Mouse (Mus musculus) heart, adult 2 months (tissue): ENCODE measurements around the gene Fan1. TPM values are rescaled to one million over a fixed set of nuclear protein-coding genes. Genes with fewer than 3 reads are reported as not detected.

Source experiments
- DNase-seq, 2 experiments: peaks; one replicate each; pipeline ENCODE4 v3.0.0; 2021
- H3K27ac ChIP-seq: fragments of 200-600 bp; 2 replicates; pipeline ENCODE4 v1.8.1; 2022
- H3K27me3 ChIP-seq: fragments of 200-500 bp; 2 replicates; pipeline ENCODE4 v1.6.1; 2012; ENCODE audit warnings: mild to moderate bottlenecking, low read length, inconsistent platforms, mixed read lengths; ENCODE audit not compliant: control insufficient read depth, insufficient read depth
- H3K36me3 ChIP-seq: fragments of 200-500 bp; 2 replicates; pipeline ENCODE4 v1.6.1; 2012; ENCODE audit warnings: low read length, inconsistent platforms; ENCODE audit not compliant: control insufficient read depth, insufficient read depth
- H3K4me1 ChIP-seq: fragments of 200-500 bp; 2 replicates; pipeline ENCODE4 v1.6.1; 2011; ENCODE audit warnings: low read length; ENCODE audit not compliant: control insufficient read depth, insufficient read depth
- H3K4me3 ChIP-seq: fragments of 200-600 bp; 2 replicates; pipeline ENCODE4 v1.8.1; 2022
- H3K79me2 ChIP-seq: fragments of 200-500 bp; replicated peaks from 2 replicates; pipeline ENCODE4 v1.6.1; 2012; ENCODE audit warnings: mild to moderate bottlenecking, inconsistent platforms, low read length, moderate library complexity, mixed read lengths; ENCODE audit not compliant: control insufficient read depth, insufficient read depth
- H3K9ac ChIP-seq: fragments of 200-500 bp; 2 replicates; pipeline ENCODE4 v1.6.1; 2012; ENCODE audit warnings: low read depth, mild to moderate bottlenecking, control low read depth, inconsistent platforms, low read length, mixed read lengths
- CTCF ChIP-seq: fragments of 200-600 bp; IDR thresholded peaks from 2 replicates; pipeline ENCODE4 v1.8.1; 2022; ENCODE audit warnings: antibody characterized with exemption, mild to moderate bottlenecking, moderate library complexity
- EP300 ChIP-seq: fragments of 200-500 bp; IDR thresholded peaks from 2 replicates; pipeline ENCODE4 v1.6.1; 2011; ENCODE audit warnings: low read depth, low read length, control low read depth; ENCODE audit not compliant: insufficient read depth
- POLR2A ChIP-seq: fragments of 200-500 bp; IDR thresholded peaks from 2 replicates; pipeline ENCODE4 v1.6.1; 2011; ENCODE audit warnings: mild to moderate bottlenecking, low read depth, low read length, control low read depth; ENCODE audit not compliant: insufficient read depth
- WGBS: fragments of 180-500 bp; shearing (Covaris S2); methylation state at CpG from one replicate; pipeline ENCODE4 v1.1.7; 2018; 5-methylcytosine and 5-hydroxymethylcytosine counted together
- intact Hi-C: fragments of 180-260 bp; cut with DNase I; formaldehyde crosslinking; loops from one replicate; pipeline ENCODE4 v1.15.1; 2025
- polyA plus RNA-seq: library from polyadenylated mRNA; depleted of rRNA; stranded (reverse); fragments of >200 nt; gene quantifications from 2 replicates; pipeline ENCODE4 v1.2.3, GENCODE M21; 2012; rRNA removed
- total RNA-seq, 2 experiments: library from RNA; stranded (reverse); gene quantifications; 2 replicates each; pipeline ENCODE4 v1.2.3; 2021

Gene Fan1
- total and polyA plus RNA-seq, 3 experiments, result 2.1 to 9.6 (median 8.2) TPM

DNA sequence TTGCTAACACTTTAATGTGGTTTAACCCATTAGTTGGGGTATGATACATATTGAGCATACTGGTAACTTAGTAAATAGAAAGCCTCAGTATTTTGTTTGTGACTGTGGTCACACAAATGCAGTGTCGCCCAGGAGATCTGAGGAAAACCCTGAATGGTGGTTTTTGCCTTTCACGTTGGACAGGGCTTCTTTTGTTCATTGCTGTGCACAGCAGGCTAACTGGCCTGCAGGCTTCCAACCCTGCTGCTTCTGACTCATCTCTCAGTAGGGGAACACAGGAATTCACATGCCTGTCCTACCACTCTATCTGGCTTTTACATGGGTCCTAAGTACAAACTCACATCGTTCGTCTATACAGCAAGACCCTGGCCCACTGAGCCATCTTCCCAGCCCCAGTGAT, 52.2 kb downstream of the Fan1 start:
- 91% methylated on average over 4 of the region's 4 CpGs for WGBS

DNA sequence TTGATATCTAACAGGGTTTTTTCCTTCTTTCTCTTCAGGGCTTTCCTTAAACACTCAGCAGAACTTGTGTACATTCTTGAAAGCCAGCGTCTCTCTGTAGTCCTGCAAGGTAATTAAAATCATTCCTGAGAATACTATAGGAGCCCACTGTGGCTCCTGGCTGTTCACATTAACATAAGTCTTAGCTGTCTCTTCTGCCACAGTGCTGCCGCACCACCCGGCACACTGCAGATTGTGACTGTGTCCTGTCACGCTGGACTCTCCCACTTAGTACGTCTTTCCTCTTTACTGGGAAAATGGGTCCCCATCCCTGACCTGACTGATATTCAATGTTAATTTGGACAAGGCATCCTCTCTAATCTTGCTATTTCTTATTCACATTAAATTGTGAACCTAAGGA, 52.8 kb downstream of the Fan1 start:
- Histone ChIP-seq H3K4me1 (no peaks in the 10 kb centered on the region), H3K9ac (no peak overlapping the region), H3K4me3 (no peak overlapping the region), H3K27ac (no peak overlapping the region), H3K36me3 (peaks cover 2% of the 10 kb centered on the region; the same call in 1 of the 2 replicates), H3K79me2 (no peaks in the 10 kb centered on the region), H3K27me3 (no peaks in the 10 kb centered on the region)
- DNase-seq, result no peak
- intact Hi-C loops, result no loop called here
- TF ChIP-seq POLR2A, result no peak
- no peak for TF ChIP-seq EP300
- no peak for TF ChIP-seq CTCF
- 90% methylated on average over 5 of the region's 5 CpGs for WGBS

More for the DNA sequence above, 52.2 kb downstream of the Fan1 start:
- Histone ChIP-seq H3K79me2 (no peaks in the 10 kb centered on the region), H3K27ac (no peak overlapping the region), H3K4me3 (no peak overlapping the region), H3K4me1 (no peaks in the 10 kb centered on the region), H3K9ac (no peak overlapping the region), H3K27me3 (no peaks in the 10 kb centered on the region), H3K36me3 (peaks cover 2% of the 10 kb centered on the region; the same call in 1 of the 2 replicates)
- intact Hi-C loops, result no loop called here
- DNase-seq, result no peak
- TF ChIP-seq CTCF, result no peak
- TF ChIP-seq EP300, result no peak
- TF ChIP-seq POLR2A, result no peak

DNA sequence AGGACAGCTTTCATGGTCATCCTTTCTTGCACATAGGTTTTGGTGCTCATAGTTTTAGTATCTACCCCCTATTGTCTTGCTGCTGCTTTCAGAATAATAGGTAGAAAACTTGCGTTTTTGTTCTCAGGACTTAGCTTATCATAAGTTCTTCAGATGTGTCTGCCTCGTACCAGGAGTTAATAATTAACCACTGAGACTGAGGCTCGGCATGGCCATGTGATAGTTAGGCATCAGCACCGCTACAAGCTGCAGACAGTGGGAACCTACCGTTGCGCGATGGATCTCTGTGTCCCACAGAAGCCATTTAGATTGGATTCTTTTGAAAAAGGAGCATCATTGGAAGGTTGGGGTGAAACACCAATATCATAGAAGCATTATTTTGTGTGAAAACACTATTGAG, 61.1 kb downstream of the Fan1 start:
- Histone ChIP-seq H3K36me3 (peaks cover 2% of the 10 kb centered on the region; the same call in 1 of the 2 replicates), H3K4me3 (no peak overlapping the region), H3K27me3 (no peaks in the 10 kb centered on the region)

DNA sequence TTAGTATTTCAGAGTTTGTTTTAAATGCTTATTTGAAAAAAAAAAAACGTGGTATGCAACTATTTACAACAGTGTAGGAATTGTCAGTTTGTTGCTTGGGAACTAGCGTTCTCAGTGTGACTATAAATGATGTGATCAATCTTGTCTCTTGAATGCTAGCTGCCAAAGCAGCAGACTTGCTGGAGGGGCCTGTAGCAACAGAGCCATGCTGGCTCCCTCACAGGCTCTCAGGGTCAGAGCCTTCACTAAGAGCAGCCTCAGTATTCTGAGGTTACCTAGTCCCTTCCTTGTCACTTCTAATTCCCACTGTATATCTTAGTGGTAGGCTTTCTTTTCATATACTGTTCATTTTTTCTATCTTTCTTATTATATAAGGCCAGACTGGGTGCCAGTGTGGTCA, 63.1 kb downstream of the Fan1 start:
- H3K27me3 ChIP-seq, result no peaks in the 10 kb centered on the region
- no peak overlapping the region for H3K4me3 ChIP-seq
- H3K27ac ChIP-seq, result no peak overlapping the region
- TF ChIP-seq EP300 (no peak), CTCF (no peak), POLR2A (no peak)
- WGBS, result 70% methylated on average over 2 of the region's 2 CpGs
- no peak overlapping the region for H3K9ac ChIP-seq
- no peak for DNase-seq
- intact Hi-C loops, result no loop called here
- no peaks in the 10 kb centered on the region; the same call in 1 of the 2 replicates for H3K79me2 ChIP-seq
- H3K36me3 ChIP-seq, result peaks cover 2% of the 10 kb centered on the region; the same call in 1 of the 2 replicates
- no peaks in the 10 kb centered on the region for H3K4me1 ChIP-seq

More for the DNA sequence above, 61.1 kb downstream of the Fan1 start:
- no peaks in the 10 kb centered on the region for H3K4me1 ChIP-seq
- H3K9ac ChIP-seq, result no peak overlapping the region
- intact Hi-C loops, result no loop called here
- no peak for DNase-seq
- TF ChIP-seq EP300 (no peak), POLR2A (no peak), CTCF (no peak)
- H3K27ac ChIP-seq, result no peak overlapping the region
- WGBS, result 97% methylated on average over 7 of the region's 7 CpGs
- H3K79me2 ChIP-seq, result no peaks in the 10 kb centered on the region; the same call in 1 of the 2 replicates

DNA sequence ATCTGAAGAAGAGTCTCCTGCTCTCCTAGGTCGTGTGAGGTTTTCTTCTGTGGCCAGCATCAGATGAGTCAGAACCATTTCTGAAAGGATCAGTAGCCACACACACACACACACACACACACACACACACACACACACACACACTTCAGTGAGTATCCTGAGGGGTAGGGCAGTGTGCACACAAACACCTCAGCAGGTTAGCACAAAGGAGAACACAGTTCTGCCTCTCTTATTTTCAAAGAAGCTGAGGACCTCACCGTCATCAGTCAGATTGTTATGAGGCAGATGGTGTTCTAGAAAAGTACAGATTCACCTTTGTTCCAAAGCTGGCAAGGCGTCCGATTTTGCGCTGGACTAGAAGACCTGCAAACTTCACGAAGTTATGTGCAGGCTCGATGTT, 63.7 kb downstream of the Fan1 start:
- WGBS, result 84% methylated on average over 7 of the region's 7 CpGs
- H3K27me3 ChIP-seq, result no peaks in the 10 kb centered on the region

More for the DNA sequence above, 63.7 kb downstream of the Fan1 start:
- Histone ChIP-seq H3K4me1 (no peaks in the 10 kb centered on the region), H3K79me2 (no peaks in the 10 kb centered on the region; the same call in 1 of the 2 replicates), H3K4me3 (no peak overlapping the region), H3K27ac (no peak overlapping the region), H3K36me3 (peaks cover 2% of the 10 kb centered on the region; the same call in 1 of the 2 replicates), H3K9ac (no peak overlapping the region)
- DNase-seq, result no peak
- intact Hi-C loops, result no loop called here
- TF ChIP-seq POLR2A, result no peak
- no peak for TF ChIP-seq CTCF
- no peak for TF ChIP-seq EP300

Other genes starting within 250 kb of the Fan1 start
- gene Trpm1, start 220.3 kb downstream of the Fan1 start, total RNA-seq, result not detected
- gene Trpm1, start 220.3 kb downstream of the Fan1 start, polyA plus RNA-seq, result 0.06 TPM in 2 replicates
- gene Mtmr10, start 86.4 kb downstream of the Fan1 start, total RNA-seq, result 10 to 100 TPM; 14.8 to 15.4 TPM
- gene Mtmr10, start 86.4 kb downstream of the Fan1 start, polyA plus RNA-seq, result 3.7 and 6.1 TPM in 2 replicates
- 10 to 100 TPM; 10.8 to 15.3 TPM for gene Mphosph10, start 18.2 kb upstream of the Fan1 start, total RNA-seq
- 0.66 and 2.0 TPM in 2 replicates for gene Mphosph10, start 18.2 kb upstream of the Fan1 start, polyA plus RNA-seq
- 100 to 1,000 TPM; 169 to 198 TPM for gene Mcee, start 18.5 kb upstream of the Fan1 start, total RNA-seq
- gene Mcee, start 18.5 kb upstream of the Fan1 start, polyA plus RNA-seq, result 92.4 and 134 TPM in 2 replicates
- 1 to 10 TPM in 1 of 2 experiments, under 1 TPM in 1; 0.68 to 1.2 TPM for gene Apba2, start 127.6 kb upstream of the Fan1 start, total RNA-seq
- 0.90 and 1.0 TPM in 2 replicates for gene Apba2, start 127.6 kb upstream of the Fan1 start, polyA plus RNA-seq